Mouse (Mus musculus): Measurements from ENCODE around the gene Zfpm1. TPM values are rescaled to one million over a fixed set of nuclear protein-coding genes. Genes with fewer than 3 reads are reported as not detected.

Gene Zfpm1
- polyA plus RNA-seq (2015; fragmentation: Nextera tagmentation; extraction: Ambion mirVana), result 1.1 and 1.2 TPM in 2 replicates

GRCm38 (mm10) chr8:122282035-122282358 is at the start of gene Zfpm1:
Gene Zfpm1, plus strand, starts transcription at chr8:122282141.
- H3K36me3 ChIP-seq, result no peaks in the 10 kb centered on the region

GRCm38 (mm10) chr8:122234055-122234454 is 47.9 kb upstream of the Zfpm1 start:
- no peaks in the 10 kb centered on the region for H3K9me3 ChIP-seq
- H3K4me2 ChIP-seq, result no peak overlapping the region
- H3K9ac ChIP-seq, result no peak overlapping the region
- H3K4me1 ChIP-seq, result peaks cover 62% of the 10 kb centered on the region
- ATAC-seq (ENCODE audit: insufficient number of reproducible peaks, low FRiP score, low TSS enrichment, low read depth), result no peak
- H3K36me3 ChIP-seq, result no peaks in the 10 kb centered on the region
- 34% methylated on average over 11 of the region's 11 CpGs for WGBS
- H3K27ac ChIP-seq, result 0 out of 2 replicates have a peak overlapping the region, but pooled peaks have one; percentile 30
- H3K4me3 ChIP-seq, result no peak overlapping the region
- peaks cover 17% of the 10 kb centered on the region; the same call in 1 of the 2 replicates for H3K27me3 ChIP-seq

More at GRCm38 (mm10) chr8:122282035-122282358, at the start of gene Zfpm1:
- H3K9ac ChIP-seq, result peak within 1 kb of the TSS; percentile 63
- peak within 1 kb of the TSS; percentile 99 for H3K4me2 ChIP-seq
- 1% methylated on average over 18 of the region's 60 CpGs for WGBS
- H3K4me1 ChIP-seq, result peaks cover 48% of the 10 kb centered on the region
- H3K27me3 ChIP-seq, result peaks cover 33% of the 10 kb centered on the region
- peak within 1 kb of the TSS; percentile 79 for H3K27ac ChIP-seq
- H3K4me3 ChIP-seq, result peak within 1 kb of the TSS; percentile 69
- no peak for ATAC-seq (ENCODE audit: insufficient number of reproducible peaks, low FRiP score, low TSS enrichment, low read depth)
- H3K9me3 ChIP-seq, result no peaks in the 10 kb centered on the region

DNA sequence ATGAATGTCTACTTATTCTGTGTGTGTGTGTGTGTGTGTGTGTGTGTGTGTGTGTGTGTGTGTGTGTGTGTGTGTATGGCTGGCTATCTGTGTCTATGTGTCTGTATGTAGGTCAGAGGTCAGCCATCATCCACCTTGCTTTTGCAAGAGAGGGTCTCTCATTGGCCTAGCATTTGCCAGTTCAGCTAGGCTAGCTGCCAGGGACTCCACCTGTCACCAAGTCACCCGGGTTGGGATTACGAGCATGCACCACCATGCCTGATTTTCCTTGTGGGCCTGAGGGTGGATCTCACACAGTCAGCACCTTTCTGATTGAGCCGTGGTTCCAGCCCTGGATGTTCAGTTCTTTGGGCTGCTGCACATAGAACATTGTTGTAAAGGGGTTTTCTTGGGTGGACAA is 45.4 kb upstream of the Zfpm1 start:
- no peaks in the 10 kb centered on the region for H3K9me3 ChIP-seq
- no peak for ATAC-seq (ENCODE audit: insufficient number of reproducible peaks, low FRiP score, low TSS enrichment, low read depth)
- no peak overlapping the region for H3K9ac ChIP-seq
- no peak overlapping the region for H3K27ac ChIP-seq
- no peaks in the 10 kb centered on the region for H3K36me3 ChIP-seq
- H3K27me3 ChIP-seq, result peaks cover 8% of the 10 kb centered on the region; the same call in 1 of the 2 replicates
- no peak overlapping the region for H3K4me3 ChIP-seq
- 67% methylated on average over 3 of the region's 3 CpGs for WGBS
- H3K4me2 ChIP-seq, result no peak overlapping the region
- H3K4me1 ChIP-seq, result peaks cover 44% of the 10 kb centered on the region

GRCm38 (mm10) chr8:122238225-122238624 is 43.7 kb upstream of the Zfpm1 start:
- WGBS, result 75% methylated on average over 11 of the region's 11 CpGs
- no peak overlapping the region for H3K9ac ChIP-seq
- H3K4me2 ChIP-seq, result no peak overlapping the region
- no peak for ATAC-seq (ENCODE audit: insufficient number of reproducible peaks, low FRiP score, low TSS enrichment, low read depth)
- no peak overlapping the region for H3K27ac ChIP-seq
- H3K4me3 ChIP-seq, result no peak overlapping the region
- H3K9me3 ChIP-seq, result no peaks in the 10 kb centered on the region
- H3K36me3 ChIP-seq, result no peaks in the 10 kb centered on the region
- peaks cover 37% of the 10 kb centered on the region for H3K4me1 ChIP-seq
- no peaks in the 10 kb centered on the region for H3K27me3 ChIP-seq

GRCm38 (mm10) chr8:122238731-122239130 is 43.2 kb upstream of the Zfpm1 start:
- ATAC-seq (ENCODE audit: insufficient number of reproducible peaks, low FRiP score, low TSS enrichment, low read depth), result no peak
- Histone ChIP-seq H3K4me3 (no peak overlapping the region), H3K36me3 (no peaks in the 10 kb centered on the region), H3K4me2 (no peak overlapping the region), H3K9me3 (no peaks in the 10 kb centered on the region), H3K27me3 (no peaks in the 10 kb centered on the region), H3K9ac (no peak overlapping the region), H3K4me1 (peaks cover 32% of the 10 kb centered on the region), H3K27ac (no peak overlapping the region)
- WGBS, result 52% methylated on average over 8 of the region's 8 CpGs

- H3K4me2 ChIP-seq, result no peak overlapping the region
- ATAC-seq (ENCODE audit: insufficient number of reproducible peaks, low FRiP score, low TSS enrichment, low read depth), result no peak
Measured at GRCm38 (mm10) chr8:122240241-122241026, 41.5 kb upstream of the Zfpm1 start.

DNA sequence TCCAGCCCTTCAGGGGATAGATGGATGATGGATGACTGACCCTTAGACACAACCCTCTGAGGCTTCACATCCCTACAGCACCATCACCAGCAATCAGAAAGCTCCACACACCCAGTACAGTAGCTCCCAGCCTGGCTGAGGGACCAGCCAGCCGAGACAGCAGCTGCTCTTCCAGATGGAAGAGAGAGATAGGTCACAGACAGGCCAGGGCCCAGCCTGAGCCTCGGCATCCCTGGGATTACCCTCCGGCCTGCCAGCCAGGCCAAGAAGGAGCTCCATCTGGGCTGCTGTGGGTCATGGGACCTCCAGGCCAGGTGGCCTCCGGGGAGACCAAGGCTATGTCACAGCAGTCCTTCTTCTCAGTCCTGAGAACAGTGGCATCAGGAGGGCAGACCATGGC is 38.6 kb upstream of the Zfpm1 start:
- H3K27me3 ChIP-seq, result no peaks in the 10 kb centered on the region
- no peaks in the 10 kb centered on the region for H3K36me3 ChIP-seq
- H3K9ac ChIP-seq, result no peak overlapping the region
- H3K4me2 ChIP-seq, result no peak overlapping the region
- no peak overlapping the region for H3K27ac ChIP-seq
- ATAC-seq (ENCODE audit: insufficient number of reproducible peaks, low FRiP score, low TSS enrichment, low read depth), result no peak
- no peak overlapping the region for H3K4me3 ChIP-seq
- H3K9me3 ChIP-seq, result no peaks in the 10 kb centered on the region
- H3K4me1 ChIP-seq, result peaks cover 38% of the 10 kb centered on the region
- 70% methylated on average over 4 of the region's 4 CpGs for WGBS

More at GRCm38 (mm10) chr8:122240241-122241026, 41.5 kb upstream of the Zfpm1 start:
- peaks cover 24% of the 10 kb centered on the region for H3K4me1 ChIP-seq
- no peaks in the 10 kb centered on the region for H3K9me3 ChIP-seq
- no peaks in the 10 kb centered on the region for H3K36me3 ChIP-seq
- 84% methylated on average over 16 of the region's 16 CpGs for WGBS
- no peaks in the 10 kb centered on the region for H3K27me3 ChIP-seq
- H3K27ac ChIP-seq, result no peak overlapping the region
- H3K4me3 ChIP-seq, result no peak overlapping the region
- no peak overlapping the region for H3K9ac ChIP-seq

GRCm38 (mm10) chr8:122245161-122245560 is 36.8 kb upstream of the Zfpm1 start:
- H3K4me3 ChIP-seq, result no peak overlapping the region
- ATAC-seq (ENCODE audit: insufficient number of reproducible peaks, low FRiP score, low TSS enrichment, low read depth), result no peak
- H3K9ac ChIP-seq, result no peak overlapping the region
- H3K4me2 ChIP-seq, result no peak overlapping the region
- H3K27ac ChIP-seq, result peak overlapping the region; percentile 87
- peaks cover 3% of the 10 kb centered on the region; the same call in 1 of the 2 replicates for H3K36me3 ChIP-seq
- no peaks in the 10 kb centered on the region; the same call in 1 of the 2 replicates for H3K27me3 ChIP-seq
- H3K9me3 ChIP-seq, result no peaks in the 10 kb centered on the region
- WGBS, result 81% methylated on average over 6 of the region's 6 CpGs
- H3K4me1 ChIP-seq, result peaks cover 34% of the 10 kb centered on the region

DNA sequence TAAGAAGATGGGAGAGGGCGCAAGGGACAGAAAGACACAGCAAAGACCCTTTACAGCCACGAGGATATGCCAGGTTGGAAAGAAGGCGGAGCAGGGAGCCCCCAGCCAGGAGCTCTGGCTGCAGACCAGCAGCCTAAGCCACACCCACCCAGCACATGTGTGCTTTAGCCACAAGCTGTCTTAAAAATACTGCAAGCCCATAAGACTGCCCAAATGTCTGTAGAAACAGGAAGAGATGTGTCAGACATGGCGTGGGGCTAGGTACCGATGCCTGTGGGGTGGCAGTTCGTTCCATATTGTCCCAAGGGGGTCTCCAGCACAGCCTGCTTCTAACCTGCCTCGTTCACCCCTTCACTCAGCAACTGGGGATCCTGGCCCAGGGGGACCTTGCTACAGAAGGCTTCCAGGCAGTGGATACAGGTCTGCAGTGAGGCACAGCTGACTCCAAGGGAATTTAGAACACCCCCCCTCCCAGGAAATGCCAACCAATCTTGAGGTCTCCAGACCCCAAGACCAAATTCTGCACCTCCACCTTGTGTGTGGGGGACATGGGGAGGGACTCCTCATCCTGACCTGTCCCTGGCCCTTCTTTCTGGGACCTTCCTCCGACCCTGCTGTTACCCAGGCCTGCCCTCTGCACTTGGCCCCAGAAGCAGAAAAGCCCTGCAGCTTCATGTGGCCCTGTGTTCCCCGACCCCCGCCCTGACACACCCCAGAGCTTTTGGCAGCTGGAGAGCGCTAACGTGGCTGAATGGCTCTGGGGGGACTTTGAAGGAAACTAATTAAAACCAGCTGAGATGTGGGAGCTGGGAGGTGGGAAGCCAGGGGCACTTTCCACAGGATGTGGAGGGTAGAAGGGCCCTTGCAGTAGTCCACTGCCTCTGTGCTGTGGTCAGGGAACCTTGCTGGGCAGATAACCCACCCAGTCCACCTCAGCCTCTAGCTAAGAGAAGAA is 35.4 kb upstream of the Zfpm1 start:
- 15% methylated on average over 12 of the region's 12 CpGs for WGBS
- H3K27me3 ChIP-seq, result no peaks in the 10 kb centered on the region; the same call in 1 of the 2 replicates
- peak; percentile 42; the same call in 1 of the 2 replicates for ATAC-seq (ENCODE audit: insufficient number of reproducible peaks, low FRiP score, low TSS enrichment, low read depth)
- H3K4me2 ChIP-seq, result peak overlapping the region; percentile 33
- H3K9ac ChIP-seq, result no peak overlapping the region
- peaks cover 3% of the 10 kb centered on the region; the same call in 1 of the 2 replicates for H3K36me3 ChIP-seq
- H3K27ac ChIP-seq, result peak overlapping the region; percentile 87
- H3K9me3 ChIP-seq, result no peaks in the 10 kb centered on the region
- peaks cover 36% of the 10 kb centered on the region for H3K4me1 ChIP-seq
- no peak overlapping the region for H3K4me3 ChIP-seq

DNA sequence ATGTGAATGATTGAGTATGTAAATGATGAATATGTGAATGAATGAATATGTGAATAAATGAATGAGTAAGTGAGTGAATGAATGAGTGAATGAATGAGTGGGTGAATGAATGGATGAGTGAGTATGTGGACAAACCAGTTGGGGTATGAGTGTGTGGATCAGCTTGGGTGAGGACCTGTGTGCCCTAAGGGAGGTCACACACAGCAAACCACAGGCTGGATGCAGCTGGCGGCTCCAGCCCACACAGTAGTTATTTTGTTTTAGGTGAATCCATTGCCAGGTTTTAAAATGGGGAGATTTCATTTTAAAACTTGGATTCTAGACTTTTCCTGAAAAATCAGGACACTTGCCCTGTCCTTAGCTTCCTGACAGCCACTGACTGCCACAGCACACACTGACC is 30.2 kb upstream of the Zfpm1 start:
- Histone ChIP-seq H3K9ac (no peak overlapping the region), H3K36me3 (peaks cover 3% of the 10 kb centered on the region; the same call in 1 of the 2 replicates), H3K4me3 (no peak overlapping the region), H3K4me1 (peaks cover 27% of the 10 kb centered on the region), H3K27ac (no peak overlapping the region), H3K9me3 (no peaks in the 10 kb centered on the region), H3K4me2 (no peak overlapping the region), H3K27me3 (peaks cover 10% of the 10 kb centered on the region; the same call in 1 of the 2 replicates)
- no peak for ATAC-seq (ENCODE audit: insufficient number of reproducible peaks, low FRiP score, low TSS enrichment, low read depth)
- 58% methylated on average over 1 of the region's 1 CpGs for WGBS

DNA sequence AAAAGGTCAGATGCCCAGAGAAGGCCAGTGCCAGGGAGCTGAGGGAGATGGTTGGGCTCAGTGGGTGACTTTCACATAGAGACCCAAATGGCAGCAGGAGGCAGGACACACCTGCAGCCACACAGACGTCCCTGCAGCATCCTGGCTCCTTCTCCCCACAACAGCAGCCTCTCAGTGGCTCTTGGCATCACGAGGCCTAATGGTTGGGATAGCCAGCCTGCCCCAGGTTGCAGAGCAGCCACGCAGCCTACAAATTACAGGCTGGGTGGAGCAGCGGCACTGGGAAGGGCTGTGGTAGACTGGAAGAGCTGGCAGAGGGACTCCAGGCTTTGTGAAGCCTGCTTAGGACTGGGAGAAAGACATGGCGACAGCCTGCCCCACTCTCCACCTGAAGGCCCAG is 29.6 kb upstream of the Zfpm1 start:
- peaks cover 20% of the 10 kb centered on the region for H3K4me1 ChIP-seq
- H3K27ac ChIP-seq, result no peak overlapping the region
- no peak overlapping the region for H3K4me3 ChIP-seq
- no peak overlapping the region for H3K9ac ChIP-seq
- no peaks in the 10 kb centered on the region for H3K9me3 ChIP-seq
- ATAC-seq (ENCODE audit: insufficient number of reproducible peaks, low FRiP score, low TSS enrichment, low read depth), result no peak
- H3K36me3 ChIP-seq, result peaks cover 3% of the 10 kb centered on the region; the same call in 1 of the 2 replicates
- H3K27me3 ChIP-seq, result peaks cover 10% of the 10 kb centered on the region; the same call in 1 of the 2 replicates
- no peak overlapping the region for H3K4me2 ChIP-seq
- WGBS, result 44% methylated on average over 5 of the region's 5 CpGs

Data from limb, embryonic 15.5 days (tissue).